Mouse (Mus musculus): ENCODE data around the gene Sec24a.
"Not testable (repeated sequence)": the region's sequence is repeated elsewhere in the genome, so short reads cannot be mapped to it uniquely, and the experiment has no call there.

Gene Sec24a

DNA sequence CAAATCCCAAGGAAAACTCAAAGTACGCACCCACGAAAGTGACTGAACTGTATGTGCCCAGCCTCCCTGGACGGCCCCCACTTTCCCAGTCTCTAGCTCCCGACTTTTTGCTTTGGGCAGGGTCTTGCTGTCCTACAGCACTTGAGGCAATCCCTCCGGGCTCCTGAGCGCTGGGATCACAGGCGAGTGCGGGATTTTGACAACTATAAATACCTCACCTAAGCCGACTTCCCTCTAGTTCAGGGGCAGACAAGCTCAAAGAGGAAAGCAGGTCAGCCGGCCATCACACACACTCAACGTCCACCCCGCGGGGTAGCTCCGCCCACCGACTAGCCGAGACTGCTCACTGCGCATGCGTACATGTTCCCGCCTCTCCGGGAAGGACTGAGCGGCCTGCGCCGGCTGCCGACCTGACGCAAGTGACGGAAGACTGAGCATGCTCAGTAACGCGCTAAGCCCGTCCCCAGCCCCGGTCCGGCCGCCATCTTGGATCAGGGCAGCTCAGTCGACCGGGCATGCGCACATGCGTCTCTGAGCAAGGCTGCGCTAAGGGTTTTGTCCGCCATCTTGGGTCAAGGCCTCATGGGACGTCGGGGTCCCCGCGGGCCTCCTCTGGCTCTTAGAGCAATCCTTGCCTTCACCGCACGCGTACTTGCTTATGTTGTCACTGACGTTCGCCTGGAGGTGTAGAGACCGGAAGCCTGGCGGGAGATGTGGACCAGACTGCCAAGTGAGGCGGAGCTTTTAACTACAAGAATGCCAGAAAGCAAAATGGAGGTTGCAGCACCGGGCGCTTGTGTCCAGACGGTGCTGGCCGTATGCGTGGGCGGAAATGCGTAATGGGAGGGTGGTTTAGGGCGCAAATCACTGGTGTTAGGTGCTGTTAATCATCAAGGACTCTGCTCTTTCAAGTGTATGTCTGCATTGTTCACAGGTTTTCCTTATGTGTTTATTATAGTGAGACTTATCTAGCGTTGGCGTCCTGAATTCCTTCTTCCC, 74.8 kb downstream of the Sec24a start, which contains the start of gene 0610009B22Rik:
Gene 0610009B22Rik (minus strand): TSS at position 545 of the 999 bp plus-strand sequence.
- peak; percentile 99 to 100 for DNase-seq

DNA sequence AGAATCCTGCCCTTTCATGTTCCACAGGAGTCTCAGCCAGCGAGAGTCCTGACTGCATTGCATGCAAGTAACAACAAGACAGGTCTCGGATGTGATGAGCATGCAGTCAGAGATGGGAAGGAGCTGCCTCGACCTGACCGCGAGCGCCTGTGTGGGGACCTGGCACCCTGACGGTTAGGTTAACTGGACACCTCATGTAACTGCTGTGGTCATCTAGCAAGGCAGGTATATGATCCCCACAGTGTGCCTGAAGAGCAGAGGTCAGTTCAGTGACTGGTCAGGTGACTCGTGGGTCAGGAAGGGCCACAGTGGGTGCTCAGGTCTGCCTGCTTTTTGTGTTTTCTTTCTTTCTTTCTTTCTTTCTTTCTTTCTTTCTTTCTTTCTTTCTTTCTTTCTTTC, 81.5 kb downstream of the Sec24a start:
- DNase-seq = no peak

GRCm38 (mm10) chr11:51681324-51681975, 82.0 kb downstream of the Sec24a start:
- peak; percentile 90 to 95 for DNase-seq

GRCm38 (mm10) chr11:51679466-51679865, 84.0 kb downstream of the Sec24a start:
- DNase-seq = no peak

- no peak for DNase-seq
Measured at GRCm38 (mm10) chr11:51677737-51678418, 85.6 kb downstream of the Sec24a start.

DNA sequence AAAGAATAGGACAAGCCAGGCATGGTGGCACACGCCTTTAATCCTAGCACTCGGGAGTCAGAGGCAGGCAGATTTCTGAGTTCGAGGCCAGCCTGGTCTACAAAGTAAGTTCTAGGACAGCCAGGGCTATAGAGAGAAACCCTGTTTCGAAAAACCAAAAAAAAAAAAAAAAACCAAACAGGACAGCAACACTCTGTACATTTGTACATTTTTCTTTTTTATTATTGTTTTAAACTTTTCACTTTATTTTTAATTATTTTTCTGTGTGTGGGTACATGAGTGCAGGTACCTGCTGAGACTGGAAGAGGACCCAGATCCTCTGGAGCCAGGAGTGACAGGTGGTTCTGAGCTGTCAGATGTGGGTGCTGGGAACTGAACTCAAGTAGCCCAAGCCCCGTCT, 88.0 kb downstream of the Sec24a start:
- no peak for DNase-seq

GRCm38 (mm10) chr11:51673291-51673690, 90.1 kb downstream of the Sec24a start:
- peak in 1 of 2 experiments; percentile 61 for DNase-seq

DNA sequence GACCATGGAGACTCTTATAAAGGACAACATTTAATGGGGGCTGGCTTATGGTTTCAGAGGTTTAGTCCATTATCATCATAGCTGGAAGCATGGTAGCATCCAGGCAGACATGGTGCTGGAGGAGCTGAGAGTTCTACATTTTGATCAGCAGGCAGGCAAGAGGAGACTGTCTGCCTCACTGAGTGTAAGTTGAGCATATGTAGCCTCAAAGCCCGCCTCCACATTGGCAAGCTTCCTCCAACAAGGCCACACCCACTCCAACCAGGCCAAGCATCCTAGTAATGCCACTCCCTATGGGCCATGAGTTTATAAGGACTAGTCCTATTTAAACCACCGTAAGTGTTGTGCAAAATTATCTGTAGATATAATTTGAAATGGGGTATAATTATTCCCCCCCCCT, 92.1 kb downstream of the Sec24a start:
- no peak for DNase-seq

GRCm38 (mm10) chr11:51670846-51671245, 92.6 kb downstream of the Sec24a start:
- no peak for DNase-seq

GRCm38 (mm10) chr11:51664747-51665146, 98.7 kb downstream of the Sec24a start:
- not testable (repeated sequence) for DNase-seq

DNA sequence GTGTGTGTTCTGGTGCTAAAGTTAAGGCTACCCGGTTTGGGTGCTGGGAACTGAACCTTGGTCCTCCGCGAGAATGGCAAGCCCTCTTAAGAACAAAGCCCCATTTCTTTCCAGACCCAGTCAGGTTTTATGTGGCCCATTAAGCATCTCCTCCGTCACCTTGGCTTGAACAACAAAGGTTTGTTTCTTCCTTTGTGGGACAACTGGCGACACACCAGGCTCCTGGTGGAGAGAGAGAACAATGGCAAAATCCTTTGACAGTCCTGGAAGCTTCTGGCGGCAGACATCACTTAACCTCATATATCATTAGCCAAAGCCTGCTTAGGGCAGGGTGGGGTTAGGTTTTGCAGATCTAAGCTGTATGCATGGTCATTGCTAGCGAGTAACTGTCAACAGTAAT, 100.8 kb downstream of the Sec24a start:
- no peak for DNase-seq

- DNase-seq = no peak
Measured at GRCm38 (mm10) chr11:51661867-51662365, 101.5 kb downstream of the Sec24a start.

DNA sequence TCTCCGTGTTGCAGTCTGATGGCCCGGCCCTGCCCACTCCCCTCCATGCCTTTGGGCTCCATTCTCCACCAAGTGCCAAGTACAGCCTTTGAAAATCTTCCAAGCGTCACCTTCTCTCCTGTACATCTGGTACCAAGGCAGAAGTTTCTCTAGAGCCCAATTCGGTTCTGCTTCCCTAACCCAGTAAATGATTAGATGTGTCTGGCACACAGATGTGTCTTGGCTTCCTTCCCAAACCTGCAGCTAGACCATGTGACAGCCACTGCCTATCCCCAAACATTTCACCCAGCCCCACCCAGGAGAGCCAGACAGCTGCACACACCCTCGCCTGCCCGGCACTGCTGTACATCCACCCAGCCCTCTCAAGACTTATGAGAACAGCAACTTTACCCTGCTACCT, 104.7 kb downstream of the Sec24a start:
- peak; percentile 87 to 94 for DNase-seq

DNA sequence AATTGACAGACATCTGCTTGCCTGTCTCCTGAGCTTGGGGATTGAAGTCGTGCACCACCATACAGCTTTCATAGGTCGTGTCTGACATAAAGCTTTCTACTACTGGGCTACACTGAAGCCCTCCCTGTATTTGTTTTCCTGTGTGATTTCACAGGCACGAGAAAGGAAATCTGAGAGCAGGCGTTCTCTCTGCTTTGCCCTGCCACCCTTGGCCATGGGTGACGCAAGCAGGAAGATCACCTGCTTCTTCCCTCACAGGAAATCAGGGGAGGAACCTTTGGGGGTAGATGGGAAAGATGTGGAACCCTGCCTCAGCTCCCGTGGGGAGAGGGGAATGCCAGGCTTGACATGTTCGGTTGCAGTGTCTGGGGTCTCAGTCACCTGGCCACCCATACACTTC, 105.1 kb downstream of the Sec24a start:
- DNase-seq = no peak

DNA sequence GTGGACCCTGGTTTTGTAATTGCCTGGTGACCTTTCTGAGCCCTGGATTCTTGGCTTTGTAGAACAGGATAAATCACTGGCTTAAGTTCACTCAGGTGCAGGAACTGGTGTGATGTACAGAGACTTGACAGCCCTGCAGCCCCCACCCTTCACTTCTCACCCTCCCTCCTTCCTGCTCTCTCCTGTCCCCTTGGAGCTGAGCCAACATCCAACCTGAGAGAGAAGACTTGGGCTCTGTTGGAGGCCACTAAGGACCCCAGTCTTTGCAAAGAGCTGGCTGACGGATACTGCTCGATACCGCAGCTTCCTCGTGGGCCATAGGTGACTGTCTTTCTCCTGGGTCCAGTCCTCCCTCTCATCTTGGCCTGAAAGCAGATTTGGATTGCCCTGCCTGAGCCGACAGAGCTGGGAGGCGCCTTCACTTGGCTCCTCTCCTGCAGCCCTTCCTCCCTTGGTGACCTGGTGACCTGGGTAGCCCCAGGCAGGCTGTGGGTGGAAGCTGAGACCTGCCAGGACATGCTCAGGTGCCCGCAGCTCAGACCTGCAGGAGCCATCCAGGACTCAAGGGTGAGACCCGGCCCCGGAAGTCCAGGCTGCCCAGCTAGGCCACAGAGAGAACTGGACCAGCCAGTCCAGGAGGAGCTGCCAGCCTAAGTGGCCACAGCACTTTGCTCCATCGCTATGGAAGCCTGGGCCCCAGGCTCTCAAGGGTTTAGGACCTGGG, 106.5 kb downstream of the Sec24a start:
- DNase-seq = peak; percentile 78 to 96

DNA sequence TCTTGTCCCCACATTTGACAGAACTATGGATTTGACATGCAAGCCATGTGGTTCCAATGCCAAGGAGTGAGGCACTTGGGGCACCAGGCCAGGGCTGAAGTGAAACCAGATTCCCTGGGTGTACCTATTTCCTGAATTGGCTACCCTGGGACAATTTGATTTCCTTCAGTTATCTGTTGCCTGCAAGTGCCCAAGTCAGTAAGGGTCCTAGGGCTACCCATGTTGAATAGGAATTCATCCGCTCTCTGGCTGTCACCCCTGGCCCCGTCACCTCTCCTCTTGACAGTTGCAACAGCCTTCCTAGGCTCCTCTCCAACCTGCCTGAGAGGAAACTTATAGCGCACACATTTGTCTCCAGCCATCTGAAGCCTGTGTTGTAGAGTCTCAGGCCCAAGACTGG, 108.5 kb downstream of the Sec24a start:
- no peak for DNase-seq

- DNase-seq = no peak
Measured at GRCm38 (mm10) chr11:51653736-51654135, 109.7 kb downstream of the Sec24a start.

GRCm38 (mm10) chr11:51652889-51653418, 110.5 kb downstream of the Sec24a start:
- DNase-seq = peak; percentile 42 to 66

DNA sequence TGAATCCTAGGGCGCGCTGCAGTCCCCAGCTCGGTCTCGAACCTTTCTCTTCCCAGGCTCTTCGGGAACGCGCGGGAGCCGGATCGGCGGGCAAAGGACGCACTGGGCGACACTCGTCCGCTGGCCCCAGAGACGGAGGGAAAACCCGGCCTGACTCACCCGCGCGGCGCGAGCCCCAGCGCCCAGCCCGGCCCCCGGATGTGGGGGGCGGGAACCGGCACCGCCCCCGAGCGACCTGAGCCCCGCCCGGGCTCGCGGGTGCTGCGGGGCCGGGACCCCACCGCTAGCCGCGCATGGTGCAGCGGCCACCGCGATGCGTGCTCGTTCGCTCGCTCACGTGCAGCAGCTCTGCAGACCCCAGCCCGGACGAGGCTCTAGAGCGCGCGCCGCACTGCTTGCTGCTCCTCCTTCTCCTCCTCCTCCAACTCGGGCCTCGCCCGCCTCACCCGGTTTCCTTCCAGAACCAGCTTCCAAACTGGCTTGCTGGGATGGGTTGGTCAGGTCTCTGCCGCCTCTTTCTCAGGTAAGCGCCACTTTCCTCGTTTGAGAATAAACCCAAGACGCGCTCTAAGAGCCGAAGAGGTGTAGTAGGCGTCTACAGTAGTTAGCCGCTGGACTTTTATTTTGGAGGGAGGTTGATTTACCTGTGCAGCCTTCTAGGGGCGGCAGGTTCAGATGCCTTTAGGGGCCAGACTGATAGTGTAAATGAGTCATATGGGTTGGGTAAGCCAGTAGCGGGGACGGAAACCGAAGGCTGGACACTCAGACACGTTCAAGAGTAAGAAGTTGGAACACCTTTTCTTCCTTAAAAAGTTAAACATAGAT, 112.5 kb downstream of the Sec24a start, which contains the start of the genes N4bp3 and D930048N14Rik:
Gene N4bp3 (minus strand): TSS at position 152 of the 825 bp plus-strand sequence.
Gene D930048N14Rik (plus strand): TSS at position 264 of the 825 bp plus-strand sequence.
- DNase-seq = peak; percentile 76 to 89

DNA sequence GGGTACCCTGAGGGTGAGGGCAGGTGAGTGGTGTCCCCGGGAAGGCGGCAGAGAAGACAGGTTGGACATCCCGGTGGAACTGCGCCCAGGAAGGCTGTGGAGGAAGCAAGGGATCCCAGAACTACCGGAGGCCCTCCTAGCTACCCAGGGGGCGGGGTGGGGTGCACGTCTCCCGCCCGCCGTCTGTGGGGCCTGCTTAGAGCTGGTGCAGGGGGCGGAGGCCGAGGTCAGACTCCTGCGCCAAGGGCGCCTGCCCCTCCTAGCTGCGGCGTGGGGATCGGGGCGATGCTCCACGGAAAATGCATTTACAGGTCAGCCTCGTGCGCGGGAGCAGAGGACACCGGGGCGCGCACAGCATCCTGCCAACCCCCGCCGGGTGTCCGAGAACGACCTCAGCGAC, 113.2 kb downstream of the Sec24a start:
- no peak for DNase-seq

DNA sequence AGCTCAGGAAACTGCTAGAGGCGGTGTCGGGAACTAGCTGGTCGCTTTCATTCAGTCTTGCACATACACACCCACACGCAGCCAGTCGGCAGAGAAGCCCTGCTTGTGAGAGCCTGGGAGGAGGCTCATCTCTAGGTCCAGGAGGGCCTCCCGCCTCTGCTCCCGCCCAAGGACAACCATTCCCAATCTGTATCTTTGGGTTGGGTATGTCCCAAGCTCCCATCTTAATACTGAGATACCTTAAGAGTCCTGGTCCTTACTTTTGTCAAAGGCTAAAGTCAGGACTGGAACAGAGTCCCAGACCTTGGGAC, 113.6 kb downstream of the Sec24a start:
- DNase-seq = no peak

Data from kidney, postnatal 25 days (tissue).